ENCODE assay signal across 24 mouse cellular contexts in genomic region chr5:4582702-4583475, GRCm38 (mm10).
A peak's percentile ranks its signal among the peaks of the same experiment; 100 is the strongest.
DNase-seq lines count a peak whose midpoint lies in the region; ATAC-seq and TF ChIP-seq lines count a peak whose summit lies in the region.
"Had no signal": no experiment of that assay in that cellular context is flagged by ENCODE, and none has a peak within 500 bp of the region (broad histone marks: within the 10 kb centered on the region; RNA-seq: fewer than 3 reads in every experiment).

No protein-coding gene starts in this region.

- H3K9ac ChIP-seq in forebrain, embryonic 14.5 days (ENCODE audit: low read length): no peak overlapping the region
- no peak overlapping the region for H3K9ac ChIP-seq in forebrain, embryonic 16.5 days (replicated peaks; ENCODE audit: low read depth, low read length)
- no peak overlapping the region for H3K9ac ChIP-seq in forebrain, embryonic 11.5 days (ENCODE audit: low read length)
- H3K9ac ChIP-seq: embryonic facial prominence, embryonic 13.5 days; embryonic facial prominence, embryonic 15.5 days had no signal

- DNase-seq in forebrain, embryonic 14.5 days (ENCODE audit: low spot score): peak; percentile 55
- no peak for DNase-seq in forebrain, embryonic 10.5 days (ENCODE audit: extremely low spot score, low spot score)
- no peak for DNase-seq in forebrain, embryonic 11.5 days (ENCODE audit: low spot score)
- DNase-seq in brain, embryonic 14.5 days (ENCODE audit: low read depth): peak; percentile 68
- DNase-seq in cerebellum, postnatal 14 days: no peak
- DNase-seq in B cell, adult 2 months: no peak
- DNase-seq: adrenal gland, adult 2 months; adrenal gland, postnatal 10 days; adrenal gland, postnatal 25 days; cerebellum, adult 11-12 months; cerebellum, adult 2 months; cerebellum, adult 9-10 months; cerebellum, postnatal 10 days; cerebellum, postnatal 36 days; embryo, embryonic 11 days; gastrocnemius, adult 2 months had no signal

- no peak overlapping the region for H3K4me2 ChIP-seq in forebrain, embryonic 14.5 days (ENCODE audit: low read length)
- H3K4me2 ChIP-seq in forebrain, embryonic 16.5 days (ENCODE audit: low read length): no peak overlapping the region
- no peak overlapping the region for H3K4me2 ChIP-seq in forebrain, embryonic 11.5 days (ENCODE audit: low read depth, low read length, severe bottlenecking)
- H3K4me2 ChIP-seq: embryonic facial prominence, embryonic 13.5 days; embryonic facial prominence, embryonic 15.5 days had no signal

- H3K27me3 ChIP-seq in forebrain, embryonic 14.5 days (replicated peaks; ENCODE audit: control insufficient read depth, insufficient read depth, low read length): no peaks in the 10 kb centered on the region
- H3K27me3 ChIP-seq in forebrain, embryonic 10.5 days (ENCODE audit: poor library complexity, severe bottlenecking): no peaks in the 10 kb centered on the region
- no peaks in the 10 kb centered on the region for H3K27me3 ChIP-seq in forebrain, embryonic 16.5 days (replicated peaks; ENCODE audit: control insufficient read depth, insufficient read depth, low read length)
- H3K27me3 ChIP-seq in forebrain, embryonic 11.5 days (ENCODE audit: control insufficient read depth, insufficient read depth, low read length): no peaks in the 10 kb centered on the region
- H3K27me3 ChIP-seq: CH12.LX; embryonic facial prominence, embryonic 13.5 days; embryonic facial prominence, embryonic 15.5 days had no signal

- H3K4me3 ChIP-seq in forebrain, embryonic 14.5 days (ENCODE audit: low read depth, low read length): no peak overlapping the region
- H3K4me3 ChIP-seq in forebrain, embryonic 10.5 days: no peak overlapping the region
- no peak overlapping the region for H3K4me3 ChIP-seq in forebrain, embryonic 16.5 days (replicated peaks; ENCODE audit: low read length)
- no peak overlapping the region for H3K4me3 ChIP-seq in forebrain, embryonic 11.5 days (ENCODE audit: low read depth, low read length)
- H3K4me3 ChIP-seq: embryonic facial prominence, embryonic 13.5 days; embryonic facial prominence, embryonic 15.5 days; erythroblast, embryonic 14.5 days; gastrocnemius, adult 2 months had no signal

- no peaks in the 10 kb centered on the region for H3K36me3 ChIP-seq in forebrain, embryonic 14.5 days (ENCODE audit: control insufficient read depth, insufficient read depth, low read length)
- no peaks in the 10 kb centered on the region for H3K36me3 ChIP-seq in forebrain, embryonic 10.5 days (replicated peaks)
- H3K36me3 ChIP-seq in forebrain, embryonic 16.5 days (ENCODE audit: control insufficient read depth, insufficient read depth): no peaks in the 10 kb centered on the region
- H3K36me3 ChIP-seq in forebrain, embryonic 11.5 days (ENCODE audit: control insufficient read depth, insufficient read depth, low read length): no peaks in the 10 kb centered on the region
- H3K36me3 ChIP-seq: embryonic facial prominence, embryonic 13.5 days; embryonic facial prominence, embryonic 15.5 days; G1E had no signal

- ATAC-seq in forebrain, embryonic 14.5 days: no peak
- ATAC-seq in forebrain, embryonic 16.5 days: 0 out of 2 replicates have a peak, but pooled peaks have one; percentile 38
- no peak for ATAC-seq in forebrain, embryonic 11.5 days (replicated peaks; ENCODE audit: low FRiP score)
- ATAC-seq in megakaryocyte, adult 5-6 weeks (ENCODE audit: poor library complexity, severe bottlenecking): peak; percentile 51
- ATAC-seq: CD4-positive, CD25-positive, alpha-beta regulatory T cell, adult 4 months had no signal

- no peak for TF ChIP-seq POLR2A in brain, embryonic 14.5 days (IDR thresholded peaks at IDR 0.05; ENCODE audit: borderline replicate concordance, extremely low read depth, insufficient read depth, insufficient read length, poor library complexity, severe bottlenecking)

- no peak overlapping the region for H3K27ac ChIP-seq in forebrain, embryonic 14.5 days (ENCODE audit: low read depth, low read length)
- H3K27ac ChIP-seq in forebrain, embryonic 10.5 days: no peak overlapping the region
- no peak overlapping the region for H3K27ac ChIP-seq in forebrain, embryonic 16.5 days (ENCODE audit: low read length)
- H3K27ac ChIP-seq in forebrain, embryonic 11.5 days (ENCODE audit: low read depth, low read length): no peak overlapping the region
- H3K27ac ChIP-seq: embryonic facial prominence, embryonic 13.5 days; embryonic facial prominence, embryonic 15.5 days; gastrocnemius, adult 2 months had no signal

- no peak for TF ChIP-seq CTCF in brain, embryonic 14.5 days (IDR thresholded peaks at IDR 0.05; ENCODE audit: borderline replicate concordance, extremely low read depth, insufficient read depth, insufficient read length)

- WGBS in forebrain, embryonic 14.5 days: 40% methylated on average over 1 of the region's 1 CpGs
- 87% methylated on average over 1 of the region's 1 CpGs for WGBS in forebrain, embryonic 10.5 days
- WGBS in forebrain, embryonic 16.5 days: 46% methylated on average over 1 of the region's 1 CpGs
- WGBS in forebrain, embryonic 11.5 days: 81% methylated on average over 1 of the region's 1 CpGs

- H3K9me3 ChIP-seq in forebrain, embryonic 14.5 days (replicated peaks; ENCODE audit: control insufficient read depth, low read length): no peaks in the 10 kb centered on the region
- H3K9me3 ChIP-seq in forebrain, embryonic 10.5 days: peaks cover 3% of the 10 kb centered on the region; the same call in 1 of the 2 replicates
- no peaks in the 10 kb centered on the region for H3K9me3 ChIP-seq in forebrain, embryonic 16.5 days (ENCODE audit: control insufficient read depth, low read length)
- H3K9me3 ChIP-seq in forebrain, embryonic 11.5 days (ENCODE audit: control insufficient read depth, low read length): no peaks in the 10 kb centered on the region
- H3K9me3 ChIP-seq: embryonic facial prominence, embryonic 13.5 days; embryonic facial prominence, embryonic 15.5 days; G1E had no signal

- H3K4me1 ChIP-seq in forebrain, embryonic 14.5 days (ENCODE audit: control insufficient read depth, insufficient read depth, low read length): no peaks in the 10 kb centered on the region; the same call in 1 of the 2 replicates
- H3K4me1 ChIP-seq in forebrain, embryonic 10.5 days: 0 out of 2 replicates have a peak, but pooled peaks cover 4% of the 10 kb centered on the region
- no peaks in the 10 kb centered on the region; the same call in 1 of the 2 replicates for H3K4me1 ChIP-seq in forebrain, embryonic 16.5 days (replicated peaks; ENCODE audit: control insufficient read depth, insufficient read depth, low read length)
- no peaks in the 10 kb centered on the region for H3K4me1 ChIP-seq in forebrain, embryonic 11.5 days (replicated peaks; ENCODE audit: control insufficient read depth, insufficient read depth, low read length)
- H3K4me1 ChIP-seq: embryonic facial prominence, embryonic 13.5 days; embryonic facial prominence, embryonic 15.5 days had no signal

Comparison
In these comparisons a context has a peak if more than half of its experiments do, and no peak if none do; other contexts are left out.
1. ATAC-seq: peak in forebrain, embryonic 16.5 days (single experiment) and megakaryocyte, adult 5-6 weeks (single experiment); none in forebrain, embryonic 14.5 days (single experiment) and forebrain, embryonic 11.5 days (single experiment).
2. DNase-seq: peak in forebrain, embryonic 14.5 days (single experiment) and brain, embryonic 14.5 days (single experiment); none in forebrain, embryonic 10.5 days (single experiment), forebrain, embryonic 11.5 days (single experiment), cerebellum, postnatal 14 days (0 of 2) and B cell, adult 2 months (0 of 2).